Mouse (Mus musculus): ENCODE measurements at regions not wholly inside any gene's neighbourhood (a gene's known extent, or its start where the extent isn't known, plus 50 kb on each side); places are given as distances from the start of the nearest gene placed in this dataset.

DNA sequence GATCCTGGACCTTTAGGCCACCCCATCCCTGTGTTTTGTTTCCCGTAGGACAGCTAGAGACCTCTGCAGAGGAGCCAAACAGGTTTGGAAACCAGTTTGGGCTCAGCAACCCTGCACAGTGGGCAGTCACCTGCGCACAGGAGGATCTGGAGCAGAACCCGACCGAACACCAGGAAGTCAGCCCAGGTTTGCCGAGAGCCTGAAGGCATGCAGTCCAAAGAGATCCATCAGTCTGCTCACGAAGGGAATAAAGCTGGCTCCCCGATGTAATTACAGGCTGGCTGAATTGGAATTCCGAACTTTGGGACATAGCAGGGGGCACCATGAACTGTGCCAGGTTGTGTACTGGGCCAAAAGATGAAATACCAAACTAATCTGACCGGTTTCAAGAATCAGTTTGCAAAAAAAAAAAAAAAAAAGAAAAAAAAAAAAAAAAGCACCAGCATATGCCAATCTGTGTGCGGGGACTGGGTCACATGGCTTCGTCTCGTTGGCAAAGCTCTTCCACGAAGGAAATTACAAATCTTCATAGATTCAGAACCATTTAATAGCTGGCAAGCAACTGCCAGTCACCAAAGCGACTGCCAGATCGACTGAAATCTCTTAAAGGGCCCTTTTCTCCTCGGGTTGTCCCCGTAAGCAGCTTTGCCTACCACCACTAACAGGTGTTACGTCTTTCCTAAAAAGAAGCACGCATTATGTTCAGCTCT is 137.0 kb upstream of the Dyrk2 start:
- DNase-seq (ENCODE audit: low read depth, low spot score), result no peak
- Histone ChIP-seq H3K79me2 (ENCODE audit: control insufficient read depth, insufficient read depth, low read length, poor library complexity) (no peaks in the 10 kb centered on the region), H3K27me3 (ENCODE audit: control insufficient read depth in 1 of 2, insufficient read depth in 2 of 2, low read length in 2 of 2) (no peaks in the 10 kb centered on the region), H3K9me3 (replicated peaks; ENCODE audit: insufficient read depth, low read length) (no peaks in the 10 kb centered on the region), H3K4me1 (ENCODE audit: control insufficient read depth in 1 of 2, insufficient read depth in 2 of 2, low read length in 2 of 2) (no peaks in the 10 kb centered on the region), H3K36me3 (ENCODE audit: control insufficient read depth in 1 of 2, insufficient read depth in 2 of 2, low read length in 2 of 2) (no peaks in the 10 kb centered on the region), H3K27ac (ENCODE audit: control insufficient read depth, low read depth, low read length) (no peak overlapping the region), H3K4me3 (ENCODE audit: control insufficient read depth in 1 of 2, insufficient read depth in 1 of 2, low read depth in 2 of 2, low read length in 2 of 2) (no peak overlapping the region), H3K9ac (ENCODE audit: control insufficient read depth, low read depth, low read length, poor library complexity, severe bottlenecking) (no peak overlapping the region)
- TF ChIP-seq RAD21 (IDR thresholded peaks at IDR 0.05; ENCODE audit: low read depth, low read length) (no peak), MAZ (IDR thresholded peaks at IDR 0.05; ENCODE audit: low read depth, low read length) (no peak), EP300 (IDR thresholded peaks at IDR 0.05; ENCODE audit: low read depth in 1 of 2, low read length in 2 of 2) (no peak), TCF12 (IDR thresholded peaks at IDR 0.05; ENCODE audit: low read depth, low read length) (no peak), CHD1 (IDR thresholded peaks at IDR 0.05; ENCODE audit: low read depth, low read length) (no peak), ZMIZ1 (IDR thresholded peaks at IDR 0.05; ENCODE audit: low read depth, low read length) (no peak), POLR2A (IDR thresholded peaks at IDR 0.05; ENCODE audit: control insufficient read depth in 1 of 2, insufficient read depth in 1 of 2, low read depth in 1 of 2, low read length in 2 of 2, poor library complexity in 1 of 2) (no peak), ZNF384 (IDR thresholded peaks at IDR 0.05; ENCODE audit: low read depth, low read length) (no peak), SMC3 (IDR thresholded peaks at IDR 0.05; ENCODE audit: low read depth, low read length) (no peak), GABPA (IDR thresholded peaks at IDR 0.05; ENCODE audit: low read depth, low read length) (no peak), MEF2A (IDR thresholded peaks at IDR 0.05; ENCODE audit: extremely low read depth, insufficient replicate concordance, low read depth, low read length, poor library complexity, severe bottlenecking) (no peak), CHD2 (IDR thresholded peaks at IDR 0.05; ENCODE audit: low read length) (no peak), POLR2AphosphoS2 (IDR thresholded peaks at IDR 0.05; ENCODE audit: low read length) (no peak), USF1 (IDR thresholded peaks at IDR 0.05; ENCODE audit: low read depth, low read length) (no peak), RCOR1 (IDR thresholded peaks at IDR 0.05; ENCODE audit: low read depth, low read length) (no peak), BHLHE40 (IDR thresholded peaks at IDR 0.05; ENCODE audit: borderline replicate concordance, low read depth, low read length) (no peak), POLR2AphosphoS5 (IDR thresholded peaks at IDR 0.05; ENCODE audit: borderline replicate concordance, low read depth, low read length) (no peak), CTCF (IDR thresholded peaks at IDR 0.05 in 2 of 3, conservative IDR thresholded peaks at IDR 0.05 in 1 of 3; ENCODE audit: control insufficient read depth in 1 of 3, insufficient read depth in 1 of 3, low read depth in 2 of 3, low read length in 3 of 3, poor library complexity in 1 of 3, severe bottlenecking in 1 of 3) (no peak)

DNA sequence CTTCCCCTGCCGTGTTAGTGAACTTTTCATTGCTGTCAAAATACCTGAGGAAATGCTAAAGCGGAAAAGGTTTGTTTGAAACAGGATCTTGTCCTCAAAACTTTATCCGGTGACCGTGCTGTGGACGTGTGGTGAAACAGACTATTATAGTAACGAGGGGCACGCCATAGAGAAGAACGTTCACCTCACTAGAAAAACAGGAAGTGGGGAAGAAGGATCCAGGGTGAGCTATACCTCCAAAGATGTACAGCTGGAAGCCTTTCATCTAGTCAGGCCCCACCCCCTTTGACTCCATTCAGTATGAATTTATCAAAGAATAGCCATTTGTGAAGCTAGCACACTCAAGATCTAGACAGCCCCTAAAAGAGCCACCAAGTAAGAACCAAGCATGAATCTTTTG is 135.5 kb upstream of the Dyrk2 start:
- Histone ChIP-seq H3K27me3 (ENCODE audit: control insufficient read depth in 1 of 2, insufficient read depth in 2 of 2, low read length in 2 of 2) (no peaks in the 10 kb centered on the region), H3K36me3 (ENCODE audit: control insufficient read depth in 1 of 2, insufficient read depth in 2 of 2, low read length in 2 of 2) (no peaks in the 10 kb centered on the region), H3K9ac (ENCODE audit: control insufficient read depth, low read depth, low read length, poor library complexity, severe bottlenecking) (no peak overlapping the region), H3K4me1 (ENCODE audit: control insufficient read depth in 1 of 2, insufficient read depth in 2 of 2, low read length in 2 of 2) (no peaks in the 10 kb centered on the region), H3K27ac (ENCODE audit: control insufficient read depth, low read depth, low read length) (no peak overlapping the region), H3K4me3 (ENCODE audit: control insufficient read depth in 1 of 2, insufficient read depth in 1 of 2, low read depth in 2 of 2, low read length in 2 of 2) (no peak overlapping the region), H3K9me3 (replicated peaks; ENCODE audit: insufficient read depth, low read length) (no peaks in the 10 kb centered on the region), H3K79me2 (ENCODE audit: control insufficient read depth, insufficient read depth, low read length, poor library complexity) (no peaks in the 10 kb centered on the region)
- no peak for DNase-seq (ENCODE audit: low read depth, low spot score)
- TF ChIP-seq CHD1 (IDR thresholded peaks at IDR 0.05; ENCODE audit: low read depth, low read length) (no peak), SIN3A (IDR thresholded peaks at IDR 0.05; ENCODE audit: low read length) (no peak), ZNF384 (IDR thresholded peaks at IDR 0.05; ENCODE audit: low read depth, low read length) (no peak), ZMIZ1 (IDR thresholded peaks at IDR 0.05; ENCODE audit: low read depth, low read length) (no peak), TBP (IDR thresholded peaks at IDR 0.05; ENCODE audit: low read depth, low read length) (no peak), JUND (IDR thresholded peaks at IDR 0.05; ENCODE audit: low read depth, low read length) (no peak), E2F4 (IDR thresholded peaks at IDR 0.05; ENCODE audit: borderline replicate concordance, low read depth, low read length) (no peak), GATA1 (IDR thresholded peaks at IDR 0.05; ENCODE audit: low read depth, low read length) (no peak), POLR2AphosphoS5 (IDR thresholded peaks at IDR 0.05; ENCODE audit: borderline replicate concordance, low read depth, low read length) (no peak), MAX (IDR thresholded peaks at IDR 0.05; ENCODE audit: low read length) (no peak), POLR2A (IDR thresholded peaks at IDR 0.05; ENCODE audit: control insufficient read depth in 1 of 2, insufficient read depth in 1 of 2, low read depth in 1 of 2, low read length in 2 of 2, poor library complexity in 1 of 2) (no peak), BHLHE40 (IDR thresholded peaks at IDR 0.05; ENCODE audit: borderline replicate concordance, low read depth, low read length) (no peak), UBTF (IDR thresholded peaks at IDR 0.05; ENCODE audit: borderline replicate concordance, insufficient read depth, low read depth, low read length) (no peak), EP300 (IDR thresholded peaks at IDR 0.05; ENCODE audit: low read depth in 1 of 2, low read length in 2 of 2) (no peak)
